Mouse (Mus musculus): ENCODE measurements at regions not wholly inside any gene's neighbourhood (a gene's known extent, or its start where the extent isn't known, plus 50 kb on each side); places are given as distances from the start of the nearest gene placed in this dataset.
A peak's percentile ranks its signal among the peaks of the same experiment; 100 is the strongest.

DNA sequence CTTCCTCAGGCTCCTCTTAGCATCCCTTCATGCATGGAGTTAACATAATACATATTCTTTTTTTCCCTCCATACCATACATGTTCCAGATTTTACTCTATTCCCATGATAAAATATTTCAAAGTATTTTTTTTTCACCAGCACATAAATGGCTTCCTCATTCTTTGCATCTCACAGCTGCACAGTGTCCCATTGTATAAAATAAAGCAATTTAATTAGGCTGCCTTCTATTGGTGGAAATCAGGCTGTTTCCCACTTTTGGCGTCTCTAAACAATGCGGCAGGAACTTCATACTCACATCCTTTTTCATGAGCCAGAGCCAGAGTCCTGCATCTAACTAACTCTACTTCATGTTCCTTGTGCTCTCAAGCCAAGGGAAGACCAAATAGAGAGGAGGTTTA lies 54.9 kb upstream of the Akap13 start:
- Histone ChIP-seq H3K27me3 (no peaks in the 10 kb centered on the region), H3K4me1 (replicated peaks) (peaks cover 43% of the 10 kb centered on the region), H3K9ac (no peak overlapping the region), H3K36me3 (no peaks in the 10 kb centered on the region), H3K4me3 (no peak overlapping the region), H3K4me2 (no peak overlapping the region), H3K9me3 (replicated peaks) (no peaks in the 10 kb centered on the region), H3K27ac (0 out of 2 replicates have a peak overlapping the region, but pooled peaks have one; percentile 25)
- 68% methylated on average over 2 of the region's 2 CpGs for WGBS
- ATAC-seq (replicated peaks; ENCODE audit: insufficient number of reproducible peaks, insufficient read depth, low FRiP score, low read depth) = no peak

DNA sequence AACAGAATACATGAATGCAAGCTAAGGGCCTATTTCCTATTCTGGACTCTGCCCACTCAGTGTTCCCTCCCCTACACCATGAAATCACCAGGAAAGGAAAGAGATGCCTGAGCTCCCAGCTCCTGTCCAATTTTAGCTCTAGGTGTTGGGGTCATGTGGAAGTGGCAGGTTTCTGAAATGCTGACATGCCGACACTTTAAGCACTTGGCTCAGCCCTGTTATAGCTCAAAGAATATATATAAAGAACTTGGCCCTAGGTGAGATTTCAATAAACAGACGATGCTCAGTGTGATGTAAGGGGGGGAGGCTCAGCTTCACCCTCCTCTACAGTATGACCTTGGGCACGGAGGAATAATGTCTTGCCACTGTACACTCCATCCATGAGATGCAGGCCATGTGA lies 50.4 kb upstream of the Akap13 start:
- peaks cover 16% of the 10 kb centered on the region for H3K4me1 ChIP-seq (replicated peaks)
- peak overlapping the region; percentile 89 for H3K27ac ChIP-seq
- ATAC-seq (replicated peaks; ENCODE audit: insufficient number of reproducible peaks, insufficient read depth, low FRiP score, low read depth) = peak; percentile 89
- no peak overlapping the region for H3K4me2 ChIP-seq
- H3K4me3 ChIP-seq = no peak overlapping the region
- H3K9me3 ChIP-seq (replicated peaks) = no peaks in the 10 kb centered on the region
- H3K27me3 ChIP-seq = no peaks in the 10 kb centered on the region
- H3K9ac ChIP-seq = no peak overlapping the region
- WGBS = 43% methylated on average over 3 of the region's 3 CpGs
- no peaks in the 10 kb centered on the region for H3K36me3 ChIP-seq
